Mouse (Mus musculus) thymus, adult 2 months (tissue): ENCODE data around the gene Ift122. TPM values are rescaled to one million over a fixed set of nuclear protein-coding genes. Genes with fewer than 3 reads are reported as not detected.

Experiments
- DNase-seq: peaks from one replicate; pipeline ENCODE4 v3.0.0; 2021
- H3K27ac ChIP-seq: fragments of 200-500 bp; 2 replicates; pipeline ENCODE4 v1.5.1; 2012; ENCODE audit warnings: low read length, control low read depth; ENCODE audit not compliant: control insufficient read depth, insufficient read depth
- H3K27me3 ChIP-seq: fragments of 200-500 bp; 2 replicates; pipeline ENCODE4 v1.6.1; 2012; ENCODE audit warnings: mild to moderate bottlenecking, low read length, moderate library complexity, mixed read lengths; ENCODE audit not compliant: control insufficient read depth, insufficient read depth
- H3K36me3 ChIP-seq: fragments of 200-500 bp; 2 replicates; pipeline ENCODE4 v1.6.1; 2012; ENCODE audit warnings: mild to moderate bottlenecking, low read length, moderate library complexity; ENCODE audit not compliant: control insufficient read depth, insufficient read depth
- H3K4me1 ChIP-seq: fragments of 200-500 bp; replicated peaks from 2 replicates; pipeline ENCODE4 v1.6.1; 2012; ENCODE audit warnings: low read length; ENCODE audit not compliant: control insufficient read depth, insufficient read depth
- H3K4me3 ChIP-seq: fragments of 200-500 bp; 2 replicates; pipeline ENCODE4 v1.5.1; 2012; ENCODE audit warnings: mild to moderate bottlenecking, low read length, control low read depth, moderate library complexity; ENCODE audit not compliant: control insufficient read depth, insufficient read depth
- CTCF ChIP-seq: fragments of 200-500 bp; IDR thresholded peaks from 2 replicates; pipeline ENCODE4 v1.5.1; 2012; ENCODE audit warnings: mild to moderate bottlenecking, control low read depth, low read length, moderate library complexity, borderline replicate concordance; ENCODE audit not compliant: control insufficient read depth, poor library complexity, insufficient read depth; ENCODE audit errors: extremely low read depth
- POLR2A ChIP-seq: fragments of 200-500 bp; IDR thresholded peaks from 2 replicates; pipeline ENCODE4 v1.6.1; 2012; ENCODE audit warnings: mild to moderate bottlenecking, low read length, control low read depth, moderate library complexity; ENCODE audit not compliant: control insufficient read depth, poor library complexity, insufficient read depth; ENCODE audit errors: extremely low read depth
- WGBS: fragments of 180-500 bp; shearing (Covaris S2); methylation state at CpG from one replicate; pipeline ENCODE4 v1.1.7; 2018; 5-methylcytosine and 5-hydroxymethylcytosine counted together
- polyA plus RNA-seq: library from polyadenylated mRNA; depleted of rRNA; stranded (reverse); fragments of >200 nt; gene quantifications from 2 replicates; pipeline ENCODE4 v1.2.3, GENCODE M21; 2012

The Ift122 gene
- polyA plus RNA-seq, 1 experiment = 7.6 TPM

- TF ChIP-seq POLR2A (no peak), CTCF (no peak)
- peaks cover 10% of the 10 kb centered on the region for H3K4me1 ChIP-seq
- DNase-seq = no peak
- H3K36me3 ChIP-seq = no peaks in the 10 kb centered on the region
- no peaks in the 10 kb centered on the region for H3K27me3 ChIP-seq
- 91% methylated on average over 9 of the region's 9 CpGs for WGBS
- H3K4me3 ChIP-seq = no peak overlapping the region
- H3K27ac ChIP-seq = no peak overlapping the region
Measured at GRCm38 (mm10) chr6:115943498-115944427, 90.5 kb downstream of the Ift122 start.

DNA sequence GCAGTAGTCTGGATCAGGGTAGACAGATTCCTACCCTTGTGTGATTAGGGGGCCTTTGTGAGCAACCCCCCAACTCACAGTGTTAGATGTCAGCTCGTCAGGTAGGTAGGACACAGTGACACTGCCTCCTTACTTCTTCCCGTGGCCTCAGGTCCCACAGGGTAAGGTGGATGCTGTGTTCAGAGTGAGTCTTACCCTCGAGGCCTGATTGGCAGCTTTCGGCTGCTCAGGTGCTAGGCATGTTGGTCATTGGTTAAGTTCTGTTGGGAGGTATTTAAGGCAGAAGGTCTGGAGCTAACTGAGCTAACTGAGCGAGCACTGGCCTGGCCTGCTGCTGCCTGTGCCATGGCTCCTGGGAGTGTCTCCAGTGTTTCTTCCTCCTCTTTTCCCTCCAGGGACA is 91.4 kb downstream of the Ift122 start, which contains the start of gene H1foo:
Gene H1foo, plus strand, starts transcription at position 301 of the 400 bp plus-strand sequence.
- WGBS = 94% methylated on average over 5 of the region's 5 CpGs
- Histone ChIP-seq H3K27ac (no peak within 1 kb of the TSS), H3K4me1 (peaks cover 10% of the 10 kb centered on the region), H3K4me3 (no peak within 1 kb of the TSS), H3K27me3 (no peaks in the 10 kb centered on the region), H3K36me3 (no peaks in the 10 kb centered on the region)
- TF ChIP-seq CTCF (no peak), POLR2A (no peak)
- no peak for DNase-seq

GRCm38 (mm10) chr6:115945633-115946032 is 92.4 kb downstream of the Ift122 start:
- peaks cover 10% of the 10 kb centered on the region for H3K4me1 ChIP-seq
- no peaks in the 10 kb centered on the region for H3K27me3 ChIP-seq

GRCm38 (mm10) chr6:115946389-115946788 is 93.1 kb downstream of the Ift122 start:
- Histone ChIP-seq H3K36me3 (no peaks in the 10 kb centered on the region), H3K4me3 (no peak overlapping the region), H3K27ac (no peak overlapping the region), H3K4me1 (peaks cover 6% of the 10 kb centered on the region), H3K27me3 (no peaks in the 10 kb centered on the region)
- 54% methylated on average over 6 of the region's 6 CpGs for WGBS
- DNase-seq = no peak
- TF ChIP-seq POLR2A (no peak), CTCF (no peak)

More at GRCm38 (mm10) chr6:115945633-115946032, 92.4 kb downstream of the Ift122 start:
- Histone ChIP-seq H3K36me3 (no peaks in the 10 kb centered on the region), H3K27ac (no peak overlapping the region), H3K4me3 (no peak overlapping the region)
- DNase-seq = no peak
- TF ChIP-seq POLR2A = no peak
- TF ChIP-seq CTCF = no peak
- 55% methylated on average over 8 of the region's 8 CpGs for WGBS

DNA sequence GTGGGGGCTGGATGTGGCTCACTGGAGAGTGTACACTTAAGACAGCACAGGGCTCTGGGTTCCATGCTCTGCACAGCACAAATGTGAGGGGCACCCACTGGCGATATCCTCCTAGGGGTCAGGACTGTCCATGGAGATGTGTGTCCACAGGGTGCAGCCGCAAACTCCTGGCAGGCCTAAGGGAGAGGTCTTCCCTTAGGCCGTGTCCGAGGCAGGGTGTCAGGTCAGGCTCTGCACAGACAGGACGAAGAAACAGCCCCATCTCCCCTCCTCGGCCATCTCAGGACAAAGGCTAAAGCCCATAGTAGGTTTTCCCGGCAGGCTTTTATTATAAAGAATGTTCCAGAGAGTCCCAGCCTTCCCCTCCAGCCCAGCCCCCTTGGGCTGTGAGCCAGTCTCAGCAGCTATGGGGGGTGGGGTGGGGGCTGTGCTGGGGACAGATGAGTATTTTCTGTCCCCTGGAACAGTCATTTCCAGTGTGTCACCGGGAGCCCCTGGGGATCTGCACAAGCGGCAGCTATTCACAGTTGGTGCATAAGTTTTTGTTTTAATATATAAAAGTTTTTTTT is 101.3 kb downstream of the Ift122 start:
- Histone ChIP-seq H3K27ac (no peak overlapping the region), H3K4me3 (no peak overlapping the region), H3K4me1 (peaks cover 9% of the 10 kb centered on the region), H3K36me3 (peaks cover 43% of the 10 kb centered on the region), H3K27me3 (no peaks in the 10 kb centered on the region)
- DNase-seq = no peak
- 97% methylated on average over 9 of the region's 9 CpGs for WGBS
- TF ChIP-seq POLR2A (no peak), CTCF (no peak)

DNA sequence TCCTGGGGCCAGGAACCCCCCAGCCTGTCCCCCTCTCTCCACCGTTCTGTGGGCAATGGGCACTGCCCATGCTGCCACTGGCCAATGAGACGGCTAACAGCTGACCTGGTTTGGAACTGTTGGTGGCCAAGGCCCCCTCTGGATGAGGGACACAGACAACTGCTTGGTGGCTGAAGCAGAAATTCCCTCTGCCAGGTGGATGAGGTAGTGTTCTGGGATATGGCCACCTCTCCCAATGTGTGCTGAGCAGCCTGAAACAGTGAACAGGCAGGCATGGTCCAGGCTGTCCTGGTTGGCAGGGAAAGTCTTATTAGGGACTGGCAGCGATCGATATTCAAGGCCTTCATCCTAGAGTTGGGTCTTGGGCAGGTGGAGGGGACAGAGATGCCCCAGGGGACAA is 101.9 kb downstream of the Ift122 start:
- WGBS = 96% methylated on average over 4 of the region's 4 CpGs
- no peak for TF ChIP-seq POLR2A

More for the DNA sequence above, 101.9 kb downstream of the Ift122 start:
- Histone ChIP-seq H3K27me3 (no peaks in the 10 kb centered on the region), H3K36me3 (peaks cover 48% of the 10 kb centered on the region), H3K4me3 (no peak overlapping the region), H3K27ac (no peak overlapping the region), H3K4me1 (peaks cover 9% of the 10 kb centered on the region)
- DNase-seq = no peak
